Mouse (Mus musculus) gastrocnemius, postnatal 36 days (tissue): ENCODE data around the gene Pnmal2. TPM values are rescaled to one million over a fixed set of nuclear protein-coding genes. Genes with fewer than 3 reads are reported as not detected.

Source experiments
- DNase-seq, 2 experiments: peaks; one replicate each; pipeline ENCODE4 v3.0.0; 2022
- intact Hi-C: fragments of 180-260 bp; cut with DNase I; formaldehyde crosslinking; loops from one replicate; pipeline ENCODE4 v1.15.1; 2025
- total RNA-seq, 2 experiments: library from RNA; stranded (reverse); gene quantifications; 2 replicates each; pipeline ENCODE4 v1.2.3; 2021

Gene Pnmal2
- total RNA-seq, 2 experiments from 2014 or later: 1.5 to 2.2 TPM

- no peak for DNase-seq
- intact Hi-C loops: no loop called here
These were observed 27.9 kb upstream of the Pnmal2 start for GRCm38 (mm10) chr7:16916342-16917265.

GRCm38 (mm10) chr7:16917447-16917846 is 27.0 kb upstream of the Pnmal2 start:
- DNase-seq: no peak
- intact Hi-C loops: no loop called here

- intact Hi-C loops: no loop called here
- no peak for DNase-seq
These were observed 26.5 kb upstream of the Pnmal2 start for GRCm38 (mm10) chr7:16918014-16918413.

GRCm38 (mm10) chr7:16918670-16919069 is 25.8 kb upstream of the Pnmal2 start:
- intact Hi-C loops: no loop called here
- DNase-seq: no peak

- intact Hi-C loops: no loop called here
- no peak for DNase-seq
These were observed 24.9 kb upstream of the Pnmal2 start for GRCm38 (mm10) chr7:16919395-16920149.

GRCm38 (mm10) chr7:16920150-16920579 is 24.3 kb upstream of the Pnmal2 start:
- no peak for DNase-seq
- intact Hi-C loops: no loop called here

GRCm38 (mm10) chr7:16920818-16921791 is 23.4 kb upstream of the Pnmal2 start:
- intact Hi-C loops: no loop called here
- DNase-seq: peak in 1 of 2 experiments; percentile 37

GRCm38 (mm10) chr7:16921881-16922335 is 22.6 kb upstream of the Pnmal2 start:
- peak in 1 of 2 experiments; percentile 31 for DNase-seq

GRCm38 (mm10) chr7:16922360-16922973 is 22.0 kb upstream of the Pnmal2 start:
- DNase-seq: peak in 1 of 2 experiments; percentile 32
- intact Hi-C loops: no loop called here

More at GRCm38 (mm10) chr7:16921881-16922335, 22.6 kb upstream of the Pnmal2 start:
- intact Hi-C loops: no loop called here

- intact Hi-C loops: no loop called here
- no peak for DNase-seq
These were observed 21.0 kb upstream of the Pnmal2 start for GRCm38 (mm10) chr7:16923283-16924036.

GRCm38 (mm10) chr7:16924037-16924834 is 20.2 kb upstream of the Pnmal2 start, which contains the start of gene Calm3:
Gene Calm3, minus strand, starts transcription at chr7:16924114.
- intact Hi-C loops: no loop called here
- DNase-seq: peak; percentile 98 to 100

GRCm38 (mm10) chr7:16928341-16928740 is 16.1 kb upstream of the Pnmal2 start:
- DNase-seq: no peak
- intact Hi-C loops: no loop called here

- intact Hi-C loops: loop anchor here (5.0 kb wide), 1 partner anchor 131 kb away; the partner anchor contains the start of gene Hif3a
These were observed 13.6 kb upstream of the Pnmal2 start for GRCm38 (mm10) chr7:16930850-16931249.

GRCm38 (mm10) chr7:16931968-16932627 is 12.4 kb upstream of the Pnmal2 start:
- intact Hi-C loops: loop anchor here (1.0 to 5.0 kb wide), 2 partner anchors 67 to 130 kb away; partner anchors contain the start of gene Hif3a
- peak; percentile 48 to 73 for DNase-seq

More at GRCm38 (mm10) chr7:16930850-16931249, 13.6 kb upstream of the Pnmal2 start:
- no peak for DNase-seq

GRCm38 (mm10) chr7:16932704-16933577 is 11.5 kb upstream of the Pnmal2 start:
- intact Hi-C loops: loop anchor here (1.0 to 5.0 kb wide), 3 partner anchors 17 to 129 kb away; partner anchors contain the start of gene Hif3a
- DNase-seq: no peak

- intact Hi-C loops: no loop called here
- DNase-seq: no peak
These were observed 7.2 kb upstream of the Pnmal2 start for GRCm38 (mm10) chr7:16937312-16937711.
